Mouse (Mus musculus): ENCODE measurements around the gene Inka2. TPM values are rescaled to one million over a fixed set of nuclear protein-coding genes. Genes with fewer than 3 reads are reported as not detected.

Inka2 gene
- total and polyA plus RNA-seq, 3 experiments: 1.0 to 3.1 (median 2.5) TPM

DNA sequence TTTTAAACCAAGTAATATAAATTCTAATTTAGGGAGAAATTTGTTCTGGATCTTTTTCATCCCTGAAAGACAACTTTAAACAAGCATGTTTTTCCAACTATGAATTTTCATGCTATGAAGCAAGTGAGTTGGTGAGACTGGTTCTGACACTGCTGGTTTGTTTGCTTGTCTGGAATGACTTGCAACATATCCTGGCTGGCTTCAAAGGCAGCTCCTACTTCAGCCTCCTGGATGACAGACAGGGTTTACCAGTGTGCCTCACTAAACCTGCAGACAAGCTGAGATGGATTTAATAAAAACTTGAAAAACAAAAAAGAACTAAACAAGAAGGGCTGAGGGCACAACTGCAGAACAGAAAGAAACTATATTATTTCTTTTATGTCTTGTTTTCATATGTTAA, 53.7 kb downstream of the Inka2 start:
- Histone ChIP-seq H3K4me1 (ENCODE audit: control insufficient read depth in 1 of 2, insufficient read depth in 2 of 2) (peaks cover 3 to 70% of the 10 kb centered on the region in 2 experiments), H3K9ac (ENCODE audit: insufficient read depth, low read depth) (no peak overlapping the region), H3K4me3 (replicated peaks in 1 of 3; ENCODE audit: low read depth in 2 of 3, low read length in 2 of 3, poor library complexity in 1 of 3) (no peak overlapping the region), H3K27ac (ENCODE audit: insufficient read depth, low read depth) (no peak overlapping the region), H3K4me2 (ENCODE audit: insufficient read depth, low read depth, poor library complexity, severe bottlenecking) (no peak overlapping the region), H3K9me3 (replicated peaks; ENCODE audit: low read length) (no peaks in the 10 kb centered on the region), H3K27me3 (replicated peaks) (no peaks in the 10 kb centered on the region), H3K79me2 (replicated peaks; ENCODE audit: control insufficient read depth, extremely low read depth, insufficient read depth, poor library complexity, severe bottlenecking) (peaks cover 75% of the 10 kb centered on the region), H3K36me3 (replicated peaks in 1 of 2; ENCODE audit: control insufficient read depth in 1 of 2, insufficient read depth in 1 of 2, low read length in 1 of 2) (peaks cover 0 to 24% of the 10 kb centered on the region in 2 experiments)
- dilution Hi-C loops (cut with MboI; ENCODE audit: extremely low pct_ligation_motif_present, extremely low pct_unique_long_range_greater_than_20kb, low sequenced_read_pairs) (no loop called here), in situ Hi-C loops (cut with MboI; ENCODE audit: low pct_ligation_motif_present, low pct_unique_long_range_greater_than_20kb, low sequenced_read_pairs) (no loop called here)
- DNase-seq (ENCODE audit: extremely low read depth): no peak
- TF ChIP-seq ZMIZ1 (IDR thresholded peaks at IDR 0.05; ENCODE audit: low read depth, low read length) (no peak), RCOR1 (conservative IDR thresholded peaks at IDR 0.05; ENCODE audit: low read depth, low read length) (no peak), ELF1 (IDR thresholded peaks at IDR 0.05; ENCODE audit: low read depth, low read length) (no peak), E2F4 (IDR thresholded peaks at IDR 0.05; ENCODE audit: insufficient replicate concordance, low read depth, low read length) (no peak)

DNA sequence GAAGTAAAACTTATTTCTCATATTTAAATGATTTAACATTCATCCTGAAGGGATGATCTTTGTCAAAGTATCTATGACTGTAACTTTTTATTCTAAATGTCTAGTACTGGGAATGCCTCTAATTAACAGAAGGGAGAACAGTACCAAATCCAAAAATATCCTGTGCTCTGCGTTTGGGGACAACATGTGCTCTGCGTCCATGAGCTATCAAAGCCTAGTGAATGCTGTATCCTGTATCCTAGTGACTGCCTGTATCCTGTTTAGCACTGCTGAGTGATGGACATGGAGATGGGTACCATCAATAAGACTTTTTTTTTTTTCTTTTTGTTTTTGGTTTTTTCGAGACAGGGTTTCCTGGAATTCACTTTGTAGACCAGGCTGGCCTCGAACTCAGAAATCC, 54.3 kb downstream of the Inka2 start:
- Histone ChIP-seq H3K9me3 (replicated peaks; ENCODE audit: low read length) (no peaks in the 10 kb centered on the region), H3K4me1 (ENCODE audit: control insufficient read depth in 1 of 2, insufficient read depth in 2 of 2) (peaks cover 3 to 75% of the 10 kb centered on the region in 2 experiments), H3K9ac (ENCODE audit: insufficient read depth, low read depth) (no peak overlapping the region), H3K4me3 (replicated peaks in 1 of 3; ENCODE audit: low read depth in 2 of 3, low read length in 2 of 3, poor library complexity in 1 of 3) (no peak overlapping the region), H3K27ac (ENCODE audit: insufficient read depth, low read depth) (no peak overlapping the region), H3K36me3 (replicated peaks in 1 of 2; ENCODE audit: control insufficient read depth in 1 of 2, insufficient read depth in 1 of 2, low read length in 1 of 2) (peaks cover 0 to 29% of the 10 kb centered on the region in 2 experiments), H3K79me2 (replicated peaks; ENCODE audit: control insufficient read depth, extremely low read depth, insufficient read depth, poor library complexity, severe bottlenecking) (peaks cover 81% of the 10 kb centered on the region), H3K27me3 (replicated peaks) (no peaks in the 10 kb centered on the region), H3K4me2 (ENCODE audit: insufficient read depth, low read depth, poor library complexity, severe bottlenecking) (no peak overlapping the region)
- DNase-seq (ENCODE audit: extremely low read depth): no peak
- TF ChIP-seq MYC (IDR thresholded peaks at IDR 0.05; ENCODE audit: low read depth, low read length) (no peak), ZMIZ1 (IDR thresholded peaks at IDR 0.05; ENCODE audit: low read depth, low read length) (no peak)
- dilution Hi-C loops (cut with MboI; ENCODE audit: extremely low pct_ligation_motif_present, extremely low pct_unique_long_range_greater_than_20kb, low sequenced_read_pairs): no loop called here
- in situ Hi-C loops (cut with MboI; ENCODE audit: low pct_ligation_motif_present, low pct_unique_long_range_greater_than_20kb, low sequenced_read_pairs): no loop called here

DNA sequence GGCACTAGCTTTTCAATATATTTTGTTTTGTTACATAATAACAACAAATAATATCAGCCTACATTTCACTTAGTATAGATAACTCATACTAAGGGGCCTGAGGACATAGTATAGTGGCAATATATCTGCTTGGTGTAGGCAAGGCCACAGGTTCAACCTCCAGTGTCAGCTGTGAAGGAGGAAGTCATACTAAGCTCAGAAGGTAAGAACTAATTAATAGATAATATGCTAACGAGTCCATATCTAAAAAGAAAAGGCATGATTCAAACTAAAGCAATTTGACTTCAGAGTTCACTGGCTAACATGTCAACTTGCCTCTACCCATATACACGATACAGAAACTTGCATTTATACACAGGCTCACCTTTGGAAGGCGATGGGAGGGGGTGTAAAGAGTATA, 55.7 kb downstream of the Inka2 start:
- Histone ChIP-seq H3K4me2 (ENCODE audit: insufficient read depth, low read depth, poor library complexity, severe bottlenecking) (no peak overlapping the region), H3K27me3 (replicated peaks) (no peaks in the 10 kb centered on the region), H3K4me1 (ENCODE audit: control insufficient read depth in 1 of 2, insufficient read depth in 2 of 2) (peaks cover 3 to 87% of the 10 kb centered on the region in 2 experiments), H3K79me2 (replicated peaks; ENCODE audit: control insufficient read depth, extremely low read depth, insufficient read depth, poor library complexity, severe bottlenecking) (peaks cover 79% of the 10 kb centered on the region), H3K36me3 (replicated peaks in 1 of 2; ENCODE audit: control insufficient read depth in 1 of 2, insufficient read depth in 1 of 2, low read length in 1 of 2) (peaks cover 0 to 28% of the 10 kb centered on the region in 2 experiments), H3K27ac (ENCODE audit: insufficient read depth, low read depth) (no peak overlapping the region), H3K4me3 (replicated peaks in 1 of 3; ENCODE audit: low read depth in 2 of 3, low read length in 2 of 3, poor library complexity in 1 of 3) (no peak overlapping the region), H3K9me3 (replicated peaks; ENCODE audit: low read length) (no peaks in the 10 kb centered on the region), H3K9ac (ENCODE audit: insufficient read depth, low read depth) (no peak overlapping the region)
- in situ Hi-C loops (cut with MboI; ENCODE audit: low pct_ligation_motif_present, low pct_unique_long_range_greater_than_20kb, low sequenced_read_pairs) (no loop called here), dilution Hi-C loops (cut with MboI; ENCODE audit: extremely low pct_ligation_motif_present, extremely low pct_unique_long_range_greater_than_20kb, low sequenced_read_pairs) (no loop called here)
- TF ChIP-seq MAFK (IDR thresholded peaks at IDR 0.05; ENCODE audit: insufficient replicate concordance, low read length) (no peak), HCFC1 (IDR thresholded peaks at IDR 0.05; ENCODE audit: low read depth, low read length) (no peak), E2F4 (IDR thresholded peaks at IDR 0.05; ENCODE audit: insufficient replicate concordance, low read depth, low read length) (no peak), ETS1 (conservative IDR thresholded peaks at IDR 0.05; ENCODE audit: low read depth, low read length) (no peak), POLR2AphosphoS2 (IDR thresholded peaks at IDR 0.05; ENCODE audit: low read depth, low read length) (no peak), CHD2 (IDR thresholded peaks at IDR 0.05; ENCODE audit: low read length) (no peak)
- DNase-seq (ENCODE audit: extremely low read depth): no peak
